Mouse (Mus musculus) ES-Bruce4 (cell line): Measurements from ENCODE around the gene Best2. TPM values are rescaled to one million over a fixed set of nuclear protein-coding genes. Genes with fewer than 3 reads are reported as not detected.
A peak's percentile ranks its signal among the peaks of the same experiment; 100 is the strongest.

Experiments
- H3K27ac ChIP-seq: 2 replicates; pipeline ENCODE4 v1.5.1; 2012; ENCODE audit warnings: low read length, inconsistent platforms; ENCODE audit not compliant: insufficient read depth
- H3K27me3 ChIP-seq: 2 replicates; pipeline ENCODE4 v1.6.1; 2012; ENCODE audit warnings: mild to moderate bottlenecking, low read length, inconsistent platforms; ENCODE audit not compliant: control insufficient read depth, poor library complexity, insufficient read depth, severe bottlenecking
- H3K36me3 ChIP-seq: 2 replicates; pipeline ENCODE4 v1.6.1; 2012; ENCODE audit warnings: inconsistent platforms, mild to moderate bottlenecking, low read length, moderate library complexity; ENCODE audit not compliant: control insufficient read depth, poor library complexity, insufficient read depth, severe bottlenecking
- H3K4me1 ChIP-seq: one replicate; pipeline ENCODE4 v1.8.1; 2011; ENCODE audit warnings: low read length; ENCODE audit not compliant: control insufficient read depth, insufficient read depth
- H3K4me3 ChIP-seq: 2 replicates; pipeline ENCODE4 v1.5.1; 2011; ENCODE audit warnings: low read depth, mild to moderate bottlenecking, low read length
- H3K9ac ChIP-seq: 2 replicates; pipeline ENCODE4 v1.6.1; 2012; ENCODE audit warnings: low read depth, mild to moderate bottlenecking, inconsistent platforms; ENCODE audit not compliant: poor library complexity, severe bottlenecking
- H3K9me3 ChIP-seq: replicated peaks from 2 replicates; pipeline ENCODE4 v1.6.1; 2012; ENCODE audit warnings: mild to moderate bottlenecking, low read length, inconsistent platforms; ENCODE audit not compliant: control insufficient read depth, poor library complexity, insufficient read depth, severe bottlenecking
- CTCF ChIP-seq: IDR thresholded peaks from one replicate; pipeline ENCODE4 v1.8.1; 2011; ENCODE audit warnings: low read depth, low read length
- EP300 ChIP-seq: IDR thresholded peaks from 2 replicates; pipeline ENCODE4 v1.6.1; 2011; ENCODE audit warnings: low read depth, low read length; ENCODE audit not compliant: insufficient read depth
- POLR2A ChIP-seq: IDR thresholded peaks from one replicate; pipeline ENCODE4 v1.8.1; 2011; ENCODE audit warnings: low read length; ENCODE audit not compliant: insufficient read depth
- polyA plus RNA-seq: library from polyadenylated mRNA; stranded (reverse); fragments of >200 nt; gene quantifications from 2 replicates; pipeline ENCODE4 v1.2.4, GENCODE M21; 2011; ENCODE audit warnings: low read depth; ENCODE audit not compliant: missing spikeins, insufficient read depth, insufficient read length

The Best2 gene
- polyA plus RNA-seq, 1 experiment = 1.2 TPM

DNA sequence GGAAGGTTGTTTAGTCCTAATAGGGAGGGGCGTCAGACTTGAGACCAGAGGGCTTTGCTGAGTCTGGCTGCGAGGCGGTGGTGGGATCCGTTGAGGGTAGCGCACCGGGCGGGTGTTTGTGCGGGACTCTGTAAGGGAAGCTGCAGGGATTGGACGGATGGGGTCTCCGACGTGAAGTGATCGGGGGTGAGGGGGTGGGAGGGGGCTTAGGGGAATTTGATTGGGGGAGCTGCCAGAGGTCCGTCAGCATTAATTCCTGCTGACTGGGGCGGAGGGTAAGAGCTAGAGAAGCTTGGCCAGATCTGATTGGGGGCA lies 23.0 kb upstream of the Best2 start:
- no peak for TF ChIP-seq CTCF
- TF ChIP-seq POLR2A = no peak
- no peak for TF ChIP-seq EP300
- Histone ChIP-seq H3K27me3 (no peaks in the 10 kb centered on the region), H3K9ac (peak overlapping the region; percentile 99), H3K4me1 (no peaks in the 10 kb centered on the region), H3K27ac (peak overlapping the region; percentile 95), H3K9me3 (no peaks in the 10 kb centered on the region), H3K4me3 (peak overlapping the region; percentile 95), H3K36me3 (peaks cover 31% of the 10 kb centered on the region)

DNA sequence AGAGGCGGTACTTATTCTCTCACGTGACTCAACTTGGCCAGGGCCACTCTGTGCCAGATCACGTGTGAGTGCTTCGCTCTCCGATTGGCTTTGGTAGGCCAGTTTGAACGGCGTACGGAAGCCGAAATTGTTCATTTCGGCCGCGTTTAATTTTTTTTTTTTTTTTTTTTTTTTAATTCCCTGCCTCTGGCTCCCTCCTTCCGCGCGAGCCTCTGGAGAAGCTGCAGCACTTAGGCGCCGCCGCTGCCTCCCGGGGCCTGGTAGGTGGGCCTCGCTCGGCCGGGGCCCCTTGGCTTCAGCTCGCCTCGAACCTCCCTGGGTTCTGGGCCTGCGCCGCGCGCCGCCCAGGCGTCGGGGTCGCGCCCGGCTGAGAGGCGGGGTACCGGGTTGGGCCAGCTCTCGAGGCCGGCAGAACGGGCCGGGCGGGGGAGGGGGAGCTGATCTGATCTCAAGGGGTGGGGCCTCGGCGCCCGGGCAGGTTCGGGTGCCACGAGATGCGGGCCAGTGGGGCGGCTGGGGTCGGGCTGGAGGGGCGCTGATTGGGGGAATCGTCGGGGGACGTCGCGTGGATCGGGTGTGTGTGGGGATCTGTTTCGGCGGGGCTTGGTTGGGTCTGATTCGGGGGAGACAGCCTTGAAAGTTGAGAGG lies 22.5 kb upstream of the Best2 start, which contains the start of gene Tnpo2:
Gene Tnpo2, plus strand, starts transcription at position 198 of the 648 bp plus-strand sequence.
- H3K36me3 ChIP-seq = peaks cover 31% of the 10 kb centered on the region
- TF ChIP-seq CTCF = no peak
- TF ChIP-seq POLR2A = peak; percentile 41
- TF ChIP-seq EP300 = 0 out of 2 replicates have a peak, but pooled peaks have one; percentile 34

GRCm38 (mm10) chr8:85036381-85036717 lies 22.0 kb upstream of the Best2 start:
- no peaks in the 10 kb centered on the region for H3K9me3 ChIP-seq
- H3K27ac ChIP-seq = peak overlapping the region; percentile 78
- no peaks in the 10 kb centered on the region for H3K27me3 ChIP-seq
- H3K36me3 ChIP-seq = peaks cover 31% of the 10 kb centered on the region
- no peaks in the 10 kb centered on the region for H3K4me1 ChIP-seq
- peak overlapping the region; percentile 99 for H3K9ac ChIP-seq
- TF ChIP-seq EP300 = no peak
- TF ChIP-seq POLR2A = no peak
- TF ChIP-seq CTCF = no peak
- peak overlapping the region; percentile 98 for H3K4me3 ChIP-seq

More for the DNA sequence above, 22.5 kb upstream of the Best2 start, which contains the start of gene Tnpo2:
- Histone ChIP-seq H3K27ac (peak within 1 kb of the TSS; percentile 95), H3K4me1 (no peaks in the 10 kb centered on the region), H3K9me3 (no peaks in the 10 kb centered on the region), H3K27me3 (no peaks in the 10 kb centered on the region), H3K4me3 (peak within 1 kb of the TSS; percentile 98), H3K9ac (peak within 1 kb of the TSS; percentile 99)

DNA sequence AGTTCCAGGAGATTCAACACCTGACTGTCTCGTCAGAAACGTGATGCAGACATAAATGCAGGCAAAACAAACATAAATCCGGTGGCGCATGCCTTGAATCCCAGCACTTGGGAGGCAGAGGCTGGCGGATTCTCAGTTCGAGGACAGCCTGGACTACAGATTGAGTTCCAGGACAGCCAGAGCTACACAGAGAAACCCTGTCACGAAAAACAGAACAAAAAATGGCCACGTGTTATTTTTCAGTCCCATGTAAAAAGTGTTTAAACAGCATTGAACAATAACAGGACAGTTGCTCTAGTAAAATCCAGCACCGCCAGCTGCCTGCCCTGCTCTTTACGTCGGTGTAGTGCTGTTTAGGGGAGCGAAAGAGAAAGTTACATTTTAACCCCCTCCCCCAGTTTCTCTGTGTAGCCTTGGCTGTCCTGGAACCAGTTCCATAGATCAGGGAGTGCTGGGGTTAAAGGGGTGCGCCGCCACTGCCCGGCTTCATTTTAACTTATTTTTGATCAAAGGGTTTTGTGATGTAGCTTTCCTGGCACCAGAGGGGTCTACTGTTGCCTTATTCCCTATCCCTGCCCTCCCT lies 21.5 kb upstream of the Best2 start:
- Histone ChIP-seq H3K36me3 (peaks cover 30% of the 10 kb centered on the region), H3K4me3 (peak overlapping the region; percentile 98), H3K9me3 (no peaks in the 10 kb centered on the region), H3K4me1 (no peaks in the 10 kb centered on the region), H3K27ac (peak overlapping the region; percentile 78), H3K9ac (peak overlapping the region; percentile 99), H3K27me3 (no peaks in the 10 kb centered on the region)
- TF ChIP-seq CTCF (no peak), EP300 (no peak)

GRCm38 (mm10) chr8:85035165-85035727 lies 20.9 kb upstream of the Best2 start:
- no peaks in the 10 kb centered on the region for H3K4me1 ChIP-seq
- H3K9ac ChIP-seq = peak overlapping the region; percentile 99
- H3K36me3 ChIP-seq = peaks cover 29% of the 10 kb centered on the region
- H3K4me3 ChIP-seq = peak overlapping the region; percentile 98
- H3K9me3 ChIP-seq = no peaks in the 10 kb centered on the region
- H3K27ac ChIP-seq = peak overlapping the region; percentile 78
- H3K27me3 ChIP-seq = no peaks in the 10 kb centered on the region
- TF ChIP-seq EP300 (no peak), CTCF (no peak), POLR2A (no peak)

DNA sequence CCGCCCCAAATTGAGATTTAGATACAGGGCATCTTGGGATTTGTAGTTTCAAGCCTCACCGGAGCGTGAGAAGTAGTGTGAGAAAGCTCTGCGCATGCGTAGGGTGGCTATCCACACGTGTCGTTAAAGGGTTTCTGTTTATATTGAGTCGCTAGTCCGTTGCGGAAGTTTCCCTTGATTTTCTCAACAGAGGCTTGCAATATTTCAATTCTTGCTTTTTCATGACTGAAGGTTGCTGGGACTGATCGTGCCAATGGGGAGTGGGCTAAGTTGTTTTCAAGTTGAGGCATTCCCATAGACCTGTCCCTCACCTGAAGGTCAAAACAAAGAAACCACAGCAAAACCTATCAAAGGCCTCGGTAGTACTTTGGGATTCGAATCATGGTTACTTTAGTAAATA lies 20.4 kb upstream of the Best2 start:
- peak overlapping the region; percentile 99 for H3K9ac ChIP-seq

More for the DNA sequence above, 20.4 kb upstream of the Best2 start:
- H3K27ac ChIP-seq = peak overlapping the region; percentile 78
- no peaks in the 10 kb centered on the region for H3K4me1 ChIP-seq
- TF ChIP-seq POLR2A (no peak), EP300 (no peak)
- H3K4me3 ChIP-seq = peak overlapping the region; percentile 85
- H3K27me3 ChIP-seq = no peaks in the 10 kb centered on the region
- peaks cover 29% of the 10 kb centered on the region for H3K36me3 ChIP-seq
- H3K9me3 ChIP-seq = no peaks in the 10 kb centered on the region
